Mouse (Mus musculus) right cerebral cortex, adult 18-20 months (tissue): Measurements from ENCODE around the gene Ruvbl2.
"Not testable (repeated sequence)": the region's sequence is repeated elsewhere in the genome, so short reads cannot be mapped to it uniquely, and the experiment has no call there.

Experiments
- DNase-seq: peaks from one replicate; pipeline ENCODE4 v3.0.0; 2022; ENCODE audit warnings: mixed read lengths

The Ruvbl2 gene

DNA sequence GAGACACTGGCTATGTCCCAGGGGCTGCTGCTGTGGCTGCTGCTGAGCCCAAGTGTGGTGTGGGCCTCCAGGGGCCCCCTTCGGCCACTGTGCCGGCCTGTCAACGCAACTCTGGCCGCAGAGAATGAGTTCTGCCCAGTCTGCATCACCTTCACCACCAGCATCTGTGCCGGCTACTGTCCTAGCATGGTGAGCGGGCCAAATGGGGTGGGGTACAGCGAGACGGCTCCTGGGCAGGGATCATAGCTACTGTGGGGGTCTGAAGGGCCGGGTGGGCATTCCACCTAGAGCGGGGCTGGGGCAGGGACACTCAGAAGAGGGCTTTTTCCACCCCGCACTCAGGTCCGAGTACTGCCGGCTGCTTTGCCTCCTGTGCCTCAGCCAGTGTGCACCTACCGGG, 16.7 kb downstream of the Ruvbl2 start:
- DNase-seq, result no peak

DNA sequence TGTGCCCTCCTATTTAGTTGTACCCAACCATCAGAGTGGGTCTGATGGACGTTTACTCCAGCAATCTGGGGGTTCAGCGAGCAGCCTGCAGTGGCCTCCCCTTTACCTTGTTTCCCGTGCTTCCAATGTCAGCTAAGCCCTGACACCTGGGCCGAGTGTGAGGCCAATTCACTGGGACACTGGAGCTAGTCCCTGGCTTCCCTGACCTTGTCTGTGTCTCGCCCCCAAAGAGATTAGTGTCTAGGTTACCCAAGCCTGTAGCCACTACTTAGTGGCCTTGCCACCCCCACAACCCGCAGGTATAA, 17.3 kb downstream of the Ruvbl2 start, which contains the start of gene Lhb:
Gene Lhb (plus strand): TSS at position 206 of the 305 bp plus-strand sequence.
- DNase-seq, result no peak

DNA sequence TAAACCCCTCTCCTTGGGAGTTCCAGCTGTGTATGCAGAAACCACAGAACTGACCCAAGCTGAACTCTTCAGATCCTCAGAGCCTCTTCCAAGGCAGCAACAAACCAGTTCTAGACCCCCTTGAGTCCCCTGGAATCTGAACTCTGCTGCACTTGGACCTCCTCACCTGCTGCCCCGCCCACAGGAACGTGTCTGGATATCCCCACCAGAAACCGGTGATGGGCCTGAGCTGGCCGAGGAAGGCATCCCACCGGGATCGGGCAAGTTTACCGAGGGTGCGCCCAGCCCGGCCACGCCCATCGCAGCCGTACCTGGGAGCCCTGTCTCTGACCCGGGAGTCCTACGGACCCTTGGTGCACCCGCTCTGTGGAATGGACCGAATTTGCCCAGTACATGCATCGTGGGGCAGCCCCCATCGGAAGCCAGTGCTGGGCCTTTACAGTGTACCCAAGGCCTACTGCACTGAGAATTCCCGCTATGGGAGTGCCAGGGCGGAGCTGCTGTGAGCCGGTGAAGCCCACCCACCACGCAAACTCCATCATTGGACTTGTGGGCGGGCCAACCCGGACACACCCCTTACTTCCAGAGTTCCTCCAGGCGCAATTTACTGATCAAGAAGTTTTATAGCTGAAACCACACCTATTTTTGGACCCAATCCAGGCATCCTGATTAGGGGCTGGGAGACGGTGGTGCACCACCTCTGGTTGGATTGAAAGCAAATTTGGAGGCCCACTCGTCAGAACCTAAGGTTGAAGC, 17.9 kb downstream of the Ruvbl2 start:
- DNase-seq, result no peak

DNA sequence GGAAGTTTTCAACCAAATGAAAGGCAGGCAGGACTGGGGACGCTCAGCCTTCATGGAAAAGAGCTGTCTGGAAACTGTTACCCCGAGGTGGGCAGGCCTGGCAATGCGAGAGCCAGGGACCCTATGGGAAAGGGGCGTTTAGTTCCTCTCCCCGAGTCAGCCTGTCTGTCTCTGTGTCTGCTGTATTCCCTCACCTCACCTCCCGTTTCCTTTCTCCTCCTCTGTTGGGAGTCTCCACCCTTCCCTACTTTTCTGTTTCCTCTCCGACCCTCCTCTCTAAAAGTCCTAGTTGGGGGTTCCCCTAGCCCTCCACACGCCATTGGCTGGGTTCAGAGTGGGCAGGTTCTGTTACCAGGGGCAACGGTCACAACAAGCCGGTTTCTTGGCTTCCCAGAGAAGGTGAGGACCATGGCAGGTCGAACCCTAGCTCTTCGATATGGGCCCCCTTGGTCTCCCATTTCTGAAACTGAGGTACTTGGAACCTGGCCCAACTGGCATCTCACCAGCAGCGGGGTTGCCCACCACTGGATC, 19.9 kb downstream of the Ruvbl2 start:
- DNase-seq, result no peak

DNA sequence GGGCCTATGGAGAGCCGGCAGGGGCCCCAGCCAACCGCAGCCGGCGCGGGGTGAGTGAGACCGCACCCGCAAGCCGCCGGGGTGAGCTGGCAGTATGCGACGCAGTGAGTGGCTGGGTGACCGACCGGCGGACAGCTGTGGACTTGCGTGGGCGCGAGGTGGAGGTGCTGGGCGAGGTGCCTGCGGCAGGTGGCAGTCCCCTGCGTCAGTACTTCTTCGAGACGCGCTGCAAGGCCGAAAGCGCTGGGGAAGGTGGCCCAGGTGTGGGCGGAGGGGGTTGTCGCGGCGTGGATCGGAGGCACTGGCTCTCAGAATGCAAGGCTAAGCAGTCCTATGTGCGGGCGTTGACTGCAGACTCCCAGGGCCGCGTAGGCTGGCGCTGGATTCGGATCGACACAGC, 22.3 kb downstream of the Ruvbl2 start:
- peak; percentile 55 for DNase-seq

DNA sequence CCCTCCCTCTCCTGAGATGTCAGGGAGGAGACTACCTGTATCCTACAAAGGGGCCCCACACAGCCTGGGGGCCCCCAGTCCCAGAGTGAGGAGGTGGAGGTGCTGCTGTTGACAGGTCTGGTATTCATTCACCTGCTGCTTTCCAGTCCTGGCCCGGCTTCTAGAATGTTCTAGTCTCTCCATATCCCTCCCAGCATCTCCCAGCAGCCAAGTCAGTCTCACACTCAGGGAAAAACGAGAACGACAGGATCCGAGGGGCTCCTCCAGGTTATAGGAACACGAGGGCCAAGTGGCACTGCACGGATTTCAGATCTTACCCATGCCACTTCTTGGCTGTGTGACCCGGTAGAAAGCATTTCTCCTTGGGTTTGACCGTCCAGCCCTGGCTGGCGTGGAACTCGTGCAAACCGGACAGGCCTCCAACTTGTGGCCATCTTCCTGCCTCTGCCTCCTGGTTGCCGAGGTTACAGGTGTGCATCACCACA, 23.1 kb downstream of the Ruvbl2 start:
- DNase-seq, result no peak

DNA sequence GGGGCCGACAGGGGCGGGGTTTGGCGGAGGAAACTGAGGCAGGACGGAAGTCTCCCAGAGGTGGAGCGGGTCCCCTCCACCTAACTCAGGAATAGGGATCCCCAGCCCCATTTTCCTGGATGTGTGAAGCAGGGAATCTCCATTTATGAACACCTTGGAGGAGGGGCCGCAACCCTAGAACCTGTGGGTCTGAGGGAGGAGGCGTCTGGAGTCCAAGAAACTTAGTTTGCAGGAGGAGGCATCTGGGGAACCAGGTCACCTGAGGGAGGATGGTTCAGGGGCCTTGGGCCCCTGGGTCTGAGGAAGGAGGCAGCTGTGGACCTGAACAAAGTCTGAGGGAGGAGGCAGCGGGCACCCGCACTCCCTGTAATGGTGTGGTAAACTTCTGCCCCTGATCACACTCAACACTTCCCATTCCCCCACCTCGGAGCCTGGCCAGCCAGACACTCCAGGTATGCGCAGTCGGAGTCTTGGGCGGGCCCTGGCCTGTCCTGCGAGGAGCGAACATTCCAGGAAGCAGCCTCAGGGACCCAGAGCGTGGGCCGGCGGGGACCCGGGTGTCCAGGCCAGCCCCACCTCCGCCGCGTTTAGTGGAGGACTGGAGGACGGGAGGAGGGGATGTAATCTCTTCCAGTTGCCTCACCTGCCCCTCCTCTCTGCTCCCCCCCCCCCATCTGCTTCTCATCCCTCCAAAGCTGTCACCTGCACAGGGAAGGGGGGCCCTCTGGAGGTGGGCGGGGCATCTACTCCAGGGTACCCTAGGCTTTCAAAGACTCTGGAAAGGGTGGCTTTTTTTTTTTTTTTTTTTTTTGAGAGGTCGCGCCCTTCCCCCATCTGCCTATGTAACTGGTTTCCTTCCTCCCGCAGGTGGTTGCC, 23.8 kb downstream of the Ruvbl2 start:
- DNase-seq, result no peak

DNA sequence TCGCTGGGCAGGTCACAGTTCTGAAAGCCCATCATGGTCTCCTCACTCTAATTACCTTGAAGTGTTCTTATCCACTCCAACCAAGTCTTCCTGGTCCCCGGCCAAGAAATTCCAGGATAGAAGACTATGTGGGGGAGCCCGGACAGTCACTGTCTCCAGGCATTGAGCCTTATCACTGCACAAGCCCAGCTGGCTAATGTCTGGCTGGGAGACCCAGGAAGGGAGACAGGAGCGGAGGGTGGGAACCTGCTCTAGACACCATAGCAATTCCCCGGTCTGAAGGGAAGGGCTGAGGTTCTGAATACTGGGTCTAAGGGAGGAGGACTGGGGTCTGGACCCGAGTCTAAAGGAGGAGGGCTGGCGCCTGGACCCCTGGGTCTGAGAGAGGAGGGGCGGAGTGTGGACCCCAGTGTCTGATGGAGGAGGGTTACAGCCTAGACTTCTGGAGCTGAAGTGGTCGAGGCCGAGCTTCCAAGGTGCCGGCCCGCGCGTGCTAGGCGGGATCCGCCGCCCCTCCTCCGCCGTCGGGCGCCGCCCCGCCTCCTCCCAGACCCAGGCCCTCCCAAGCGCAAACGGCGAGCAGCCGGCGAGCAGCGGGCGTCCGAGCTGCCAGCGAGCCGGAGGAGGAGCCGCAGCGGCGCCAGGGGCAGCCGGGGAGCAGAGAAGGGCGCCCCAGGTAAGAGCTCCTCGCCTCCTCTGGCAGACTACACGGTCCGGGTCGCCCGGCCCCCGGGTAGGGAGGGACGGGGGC, 24.6 kb downstream of the Ruvbl2 start, which contains the start of gene Ntf5:
Gene Ntf5 (plus strand): TSS at position 583 of the 751 bp plus-strand sequence.
- DNase-seq, result no peak

DNA sequence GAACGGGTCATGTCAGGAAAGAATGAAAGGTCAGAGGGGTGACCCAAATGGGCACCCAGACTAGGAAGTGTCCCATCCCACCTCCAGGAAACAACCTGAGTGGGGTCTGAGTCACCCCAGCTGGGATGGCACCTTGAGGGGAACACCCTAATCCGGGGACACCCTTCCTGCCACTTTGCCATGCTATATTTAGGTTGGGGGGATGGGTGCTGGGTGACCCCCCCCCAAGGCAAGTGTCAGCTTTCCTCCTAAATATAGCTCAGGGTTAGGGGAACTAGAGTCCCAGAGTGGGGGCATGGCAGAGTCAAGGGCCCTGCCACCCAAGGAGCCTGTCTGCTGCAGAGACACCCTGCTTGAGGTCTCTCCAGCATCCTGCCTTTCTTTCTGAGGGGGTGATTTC, 25.5 kb downstream of the Ruvbl2 start:
- no peak for DNase-seq

DNA sequence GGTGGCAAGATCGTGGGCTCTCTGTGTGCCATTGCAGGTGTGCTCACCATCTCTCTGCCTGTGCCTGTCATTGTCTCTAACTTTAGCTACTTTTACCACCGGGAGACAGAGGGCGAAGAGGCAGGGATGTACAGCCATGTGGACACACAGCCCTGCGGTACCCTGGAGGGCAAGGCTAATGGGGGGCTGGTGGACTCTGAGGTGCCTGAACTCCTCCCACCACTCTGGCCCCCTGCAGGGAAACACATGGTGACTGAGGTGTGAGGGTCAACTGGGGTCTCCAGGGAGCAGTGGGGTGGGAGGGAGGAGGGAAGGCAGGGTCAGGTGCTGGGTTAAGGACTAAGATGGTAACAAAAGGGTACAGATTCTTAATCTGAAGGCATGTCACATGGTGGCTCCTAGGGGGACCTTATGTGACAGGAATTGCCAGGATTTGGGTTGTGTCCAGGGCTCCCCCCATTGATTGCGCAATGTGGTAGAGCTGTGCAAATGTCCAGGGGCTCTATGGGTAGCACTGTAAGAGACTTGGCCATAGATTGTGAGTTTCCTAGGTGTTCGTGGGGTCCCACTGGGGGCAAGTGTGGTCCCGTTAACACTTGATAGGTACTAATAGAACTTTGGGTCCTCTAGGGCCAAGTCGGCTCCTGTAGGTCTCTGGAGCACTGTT, 28.3 kb downstream of the Ruvbl2 start:
- no peak for DNase-seq

DNA sequence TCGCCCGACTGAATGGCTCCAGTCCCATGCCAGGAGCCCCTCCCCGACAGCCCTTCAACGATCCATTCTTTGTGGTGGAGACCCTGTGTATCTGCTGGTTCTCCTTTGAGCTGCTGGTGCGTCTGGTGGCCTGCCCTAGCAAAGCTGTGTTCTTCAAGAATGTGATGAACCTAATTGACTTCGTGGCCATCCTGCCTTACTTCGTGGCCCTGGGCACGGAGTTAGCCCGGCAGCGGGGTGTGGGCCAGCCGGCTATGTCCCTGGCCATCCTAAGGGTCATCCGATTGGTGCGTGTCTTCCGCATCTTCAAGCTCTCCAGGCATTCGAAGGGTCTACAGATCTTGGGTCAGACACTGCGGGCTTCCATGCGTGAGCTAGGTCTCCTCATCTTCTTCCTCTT, 28.9 kb downstream of the Ruvbl2 start:
- no peak for DNase-seq

DNA sequence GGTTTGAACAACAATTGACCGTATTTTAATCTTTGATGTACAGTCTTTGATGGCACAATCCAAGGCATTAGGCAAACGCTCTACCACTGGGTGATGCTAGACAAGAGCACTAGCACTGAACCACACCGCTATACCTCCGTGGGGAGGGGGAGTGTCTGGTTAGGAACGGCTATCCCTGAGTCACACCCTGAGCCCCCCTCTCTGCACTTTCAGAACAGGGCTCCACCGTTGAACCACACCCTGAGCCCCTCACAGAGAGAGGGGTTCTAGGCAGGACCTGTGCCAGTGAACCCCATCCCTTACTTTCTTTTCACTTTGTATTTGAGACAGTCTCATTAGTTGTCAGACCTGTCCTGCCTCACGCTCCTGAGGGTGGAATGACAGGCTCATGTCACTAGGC, 29.5 kb downstream of the Ruvbl2 start:
- no peak for DNase-seq

DNA sequence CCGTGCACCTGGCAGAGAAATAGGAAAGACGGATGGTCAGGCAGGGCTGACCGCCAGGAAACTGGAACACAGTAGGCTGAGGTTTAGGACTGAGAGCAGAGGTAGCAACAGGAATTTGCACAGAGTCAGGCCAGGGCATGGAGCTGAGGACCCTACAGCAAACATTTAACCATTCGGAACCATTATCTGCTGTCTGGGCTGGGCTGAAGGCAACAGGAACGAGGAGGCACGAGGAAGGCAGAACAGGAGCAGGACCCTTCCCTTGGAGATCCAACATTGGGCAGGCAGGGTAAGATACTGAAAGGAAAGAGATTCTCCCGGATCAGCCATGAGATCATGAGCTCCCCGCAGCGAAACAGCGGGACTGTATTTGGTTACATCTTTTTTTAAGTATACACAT, 30.1 kb downstream of the Ruvbl2 start:
- no peak for DNase-seq

DNA sequence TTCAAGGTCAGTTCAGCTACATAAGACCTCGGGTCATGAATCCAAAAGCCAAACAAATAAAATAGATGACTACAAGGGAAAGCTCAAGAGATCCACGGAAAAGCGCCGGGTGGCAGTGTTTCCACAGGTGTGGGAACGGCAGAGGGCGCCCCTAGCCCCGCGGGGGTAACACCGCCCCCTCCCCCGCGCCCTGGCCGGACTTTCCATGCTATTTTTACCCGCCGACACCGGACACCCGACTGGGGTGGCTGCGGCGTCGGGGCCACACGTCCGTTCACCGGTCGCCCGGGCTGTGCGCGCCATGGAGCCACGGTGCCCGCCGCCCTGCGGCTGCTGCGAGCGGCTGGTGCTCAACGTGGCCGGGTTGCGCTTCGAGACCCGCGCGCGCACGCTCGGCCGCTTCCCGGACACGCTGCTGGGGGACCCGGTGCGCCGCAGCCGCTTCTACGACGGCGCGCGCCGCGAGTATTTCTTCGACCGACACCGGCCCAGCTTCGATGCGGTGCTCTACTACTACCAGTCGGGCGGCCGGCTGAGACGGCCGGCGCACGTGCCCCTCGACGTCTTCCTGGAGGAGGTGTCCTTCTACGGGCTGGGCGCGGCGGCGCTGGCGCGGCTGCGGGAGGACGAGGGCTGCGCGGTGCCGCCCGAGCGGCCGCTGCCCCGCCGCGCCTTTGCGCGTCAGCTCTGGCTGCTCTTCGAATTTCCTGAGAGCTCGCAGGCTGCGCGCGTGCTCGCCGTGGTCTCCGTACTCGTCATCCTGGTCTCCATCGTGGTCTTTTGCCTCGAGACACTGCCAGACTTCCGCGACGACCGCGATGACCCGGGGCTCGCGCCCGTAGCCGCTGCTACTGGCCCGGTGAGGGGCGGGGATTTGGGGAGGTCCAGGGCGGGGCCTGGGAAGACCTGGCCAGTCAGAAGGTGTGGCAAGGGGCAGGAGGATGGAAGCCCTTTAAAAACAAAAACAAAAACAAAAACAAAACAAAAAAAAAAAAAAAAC, 31.4 kb downstream of the Ruvbl2 start:
- no peak for DNase-seq

DNA sequence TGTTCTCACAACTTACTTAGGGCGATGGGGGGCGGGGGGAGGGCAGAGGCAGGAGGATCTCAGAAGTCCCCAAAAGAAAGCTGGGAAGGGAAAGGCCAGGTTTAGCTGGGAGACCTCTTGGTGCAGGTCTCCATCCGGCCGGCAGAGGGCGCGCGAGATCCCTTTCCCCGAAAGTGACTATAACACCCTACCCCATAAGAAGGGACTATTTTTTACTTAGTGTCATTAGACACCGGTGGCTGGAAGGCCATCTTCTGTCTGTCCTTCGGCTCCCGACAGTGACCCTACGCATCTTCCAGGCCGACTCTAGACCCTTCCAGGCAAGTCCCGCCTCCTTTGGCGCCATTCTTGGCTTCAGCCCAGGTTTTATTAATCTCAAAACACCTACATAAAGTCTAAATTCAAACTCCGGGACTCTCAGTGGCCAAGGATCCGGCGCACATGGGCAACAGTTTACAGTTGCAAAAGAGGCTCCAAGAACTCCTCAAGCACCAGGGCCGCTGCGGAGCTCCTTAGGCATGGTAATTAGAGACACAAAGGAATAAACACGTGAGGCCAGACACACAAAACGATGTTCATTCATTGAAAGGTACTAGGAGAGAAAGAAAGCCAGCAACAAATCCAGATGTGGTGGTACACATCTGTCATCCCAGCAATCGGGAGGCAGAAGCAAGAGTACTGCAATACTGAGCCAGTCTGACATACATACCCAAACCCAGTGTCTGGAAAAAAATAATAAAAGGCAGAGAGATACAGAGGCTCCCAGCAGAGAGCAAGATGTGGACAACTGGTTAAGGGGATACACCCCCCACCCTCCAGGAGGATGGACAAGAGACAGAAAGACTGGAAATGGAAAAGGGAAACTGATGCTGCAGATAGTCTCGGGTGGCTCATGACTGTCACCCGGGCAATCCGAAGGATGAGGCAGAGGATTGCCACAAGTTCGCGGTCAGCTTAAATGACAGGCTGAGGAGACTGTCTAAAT, 32.5 kb downstream of the Ruvbl2 start, which contains the start of gene Kcna7:
Gene Kcna7 (plus strand): TSS at position 563 of the 985 bp plus-strand sequence.
- peak; percentile 54 for DNase-seq

DNA sequence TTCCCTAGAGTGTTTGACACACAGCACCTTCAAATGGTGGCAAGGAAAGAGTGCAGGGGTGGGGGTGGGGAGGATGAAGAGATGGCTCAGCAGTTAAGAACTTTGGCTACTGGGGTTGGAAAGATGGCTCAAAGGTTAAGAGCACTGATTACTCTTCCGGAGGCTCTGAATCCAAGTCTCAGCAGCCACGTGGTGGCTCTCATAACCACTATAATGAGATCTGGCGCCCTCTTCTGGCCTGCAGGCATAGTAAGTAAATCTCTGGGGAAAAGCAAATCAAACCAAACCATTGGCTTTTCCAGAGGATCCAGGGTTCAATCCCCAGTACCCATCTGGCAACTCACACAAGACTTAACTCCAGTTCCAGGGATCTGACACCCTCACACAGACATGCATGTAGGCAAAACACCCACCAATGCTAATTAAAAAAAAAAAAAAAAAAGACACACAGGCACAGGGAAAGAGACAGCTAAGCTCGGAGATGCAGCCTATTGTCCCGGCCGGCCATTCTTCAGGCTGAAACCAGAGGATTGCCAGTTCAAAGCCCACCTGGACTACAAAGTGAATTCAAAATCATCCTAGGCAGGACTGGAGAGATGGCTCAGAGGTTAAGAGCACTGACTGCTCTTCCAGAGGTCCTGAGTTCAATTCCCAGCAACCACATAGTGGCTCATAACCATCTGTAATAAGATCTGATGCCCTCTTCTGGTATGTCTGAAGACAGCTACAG, 34.2 kb downstream of the Ruvbl2 start:
- peak; percentile 33 for DNase-seq

DNA sequence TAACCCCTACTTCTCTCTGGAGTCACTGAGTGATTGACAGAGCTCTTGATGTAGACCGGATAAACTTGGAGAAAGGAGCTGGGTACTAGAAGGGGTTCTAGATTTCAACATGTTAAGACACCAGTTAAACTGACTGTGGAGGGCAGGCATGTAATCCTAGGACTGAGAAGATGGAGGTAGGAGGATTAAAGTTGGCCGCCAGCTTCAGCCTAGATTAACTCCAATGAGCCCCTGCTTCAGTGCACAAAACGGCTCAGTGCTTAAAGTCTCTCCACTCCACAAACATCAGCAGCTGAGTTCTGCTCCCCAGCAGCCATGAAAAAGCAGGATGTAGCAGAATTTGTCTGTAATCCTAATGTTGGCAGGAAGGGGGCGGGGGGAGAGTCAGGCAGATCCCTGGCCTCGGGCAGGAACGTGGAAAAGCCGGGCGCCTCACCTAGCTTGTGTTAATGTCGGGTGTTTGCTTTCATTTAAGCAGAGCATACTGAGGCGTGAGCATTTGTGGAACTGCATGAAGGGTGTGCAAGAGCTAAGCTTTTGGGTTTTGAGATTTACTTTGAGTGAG, 36.3 kb downstream of the Ruvbl2 start:
- no peak for DNase-seq

DNA sequence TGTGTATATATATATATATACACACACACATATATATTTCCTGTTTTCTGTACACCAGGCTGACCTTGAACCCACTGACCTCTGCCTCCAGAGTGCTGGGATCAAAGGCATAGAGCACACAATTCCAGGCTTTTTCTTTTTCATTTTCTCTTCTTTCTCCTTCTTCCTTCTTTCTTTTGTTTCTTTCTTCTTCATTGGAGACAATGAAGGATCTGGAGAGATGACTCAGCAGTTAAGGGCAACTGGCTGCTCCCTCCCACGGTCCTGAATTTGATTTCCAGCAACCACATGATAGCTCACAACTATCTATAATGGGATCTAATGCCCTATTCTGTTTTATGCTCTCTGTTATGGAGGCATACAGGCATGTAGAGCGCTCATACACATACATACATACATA, 41.1 kb downstream of the Ruvbl2 start:
- no peak for DNase-seq

DNA sequence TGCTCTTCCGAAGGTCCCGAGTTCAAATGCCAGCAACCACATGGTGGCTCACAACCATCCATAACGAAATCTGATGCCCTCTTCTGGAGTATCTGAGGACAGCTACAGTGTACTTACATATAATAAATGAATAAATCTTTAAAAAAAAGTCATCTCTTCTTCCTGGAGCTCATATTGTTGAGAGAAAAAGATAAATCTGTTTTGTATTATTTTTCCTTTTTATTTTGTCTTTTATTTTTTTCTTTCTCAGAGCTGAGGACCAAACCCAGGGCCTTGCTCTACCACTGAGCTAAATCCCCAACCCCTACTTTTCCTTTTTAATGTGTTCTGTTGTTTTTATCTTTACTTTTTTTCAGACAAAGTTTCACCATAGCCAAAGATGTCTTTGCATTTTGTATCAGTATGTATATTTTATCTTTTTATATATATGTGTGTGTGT, 41.5 kb downstream of the Ruvbl2 start:
- not testable (repeated sequence) for DNase-seq
